Mouse (Mus musculus): ENCODE measurements around the gene Gm26620. TPM values are rescaled to one million over a fixed set of nuclear protein-coding genes. Genes with fewer than 3 reads are reported as not detected.

The Gm26620 gene
- polyA plus RNA-seq, 1 experiment from 2014 or later, result not detected

GRCm38 (mm10) chr1:170896651-170897281 is 11.9 kb downstream of the Gm26620 start:
- H3K27ac ChIP-seq (ENCODE audit: low read depth, low read length), result no peak overlapping the region
- H3K27me3 ChIP-seq (replicated peaks; ENCODE audit: control insufficient read depth, insufficient read depth, low read length), result 0 out of 2 replicates have a peak, but pooled peaks cover 3% of the 10 kb centered on the region
- no peak overlapping the region for H3K9ac ChIP-seq (ENCODE audit: low read depth, low read length)
- no peaks in the 10 kb centered on the region for H3K4me1 ChIP-seq (replicated peaks; ENCODE audit: control insufficient read depth, insufficient read depth, low read length)
- WGBS, result 51% methylated on average over 5 of the region's 5 CpGs
- ATAC-seq (replicated peaks; ENCODE audit: low FRiP score), result no peak
- H3K36me3 ChIP-seq (ENCODE audit: control insufficient read depth, insufficient read depth, low read length), result no peaks in the 10 kb centered on the region
- no peak overlapping the region for H3K4me2 ChIP-seq
- H3K9me3 ChIP-seq (ENCODE audit: control insufficient read depth, low read length), result no peaks in the 10 kb centered on the region
- DNase-seq (ENCODE audit: low spot score), result no peak
- no peak overlapping the region for H3K4me3 ChIP-seq (ENCODE audit: low read depth, low read length)

DNA sequence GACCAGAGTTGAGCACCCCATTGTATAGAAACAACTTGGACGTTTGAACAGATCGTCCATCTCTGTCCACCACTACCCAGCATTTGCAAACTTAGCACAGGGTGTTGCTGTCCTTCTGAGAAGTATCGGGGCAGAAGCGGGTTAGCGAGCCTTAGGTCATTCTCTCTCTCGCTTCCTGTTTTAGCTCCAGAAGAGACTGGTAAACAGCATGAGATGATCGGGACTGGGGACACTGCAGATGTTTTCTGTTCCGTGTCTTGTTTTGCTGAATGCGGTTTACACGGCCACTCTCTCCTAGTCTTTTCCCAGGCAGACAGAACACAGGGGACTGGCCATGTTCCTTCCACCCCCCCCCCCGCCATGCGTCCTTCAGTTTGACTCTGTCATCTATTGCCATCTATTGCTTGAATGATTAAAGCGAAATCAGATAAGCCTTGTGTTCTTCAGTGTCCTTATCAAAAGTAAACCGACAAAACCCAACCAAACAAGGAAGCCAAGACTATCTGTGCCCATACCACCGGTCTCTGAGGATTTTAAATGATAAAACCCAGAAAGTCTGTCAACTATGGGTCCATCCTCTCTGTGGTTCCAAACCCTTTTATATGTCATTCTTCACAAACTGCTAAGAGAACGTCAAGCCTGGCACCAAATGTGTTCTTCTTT is 13.7 kb downstream of the Gm26620 start:
- no peaks in the 10 kb centered on the region for H3K9me3 ChIP-seq (ENCODE audit: control insufficient read depth, low read length)
- no peak overlapping the region for H3K27ac ChIP-seq (ENCODE audit: low read depth, low read length)
- DNase-seq (ENCODE audit: low spot score) (no peak), ATAC-seq (replicated peaks; ENCODE audit: low FRiP score) (no peak)
- 45% methylated on average over 16 of the region's 16 CpGs for WGBS
- no peak overlapping the region for H3K4me3 ChIP-seq (ENCODE audit: low read depth, low read length)
- no peaks in the 10 kb centered on the region for H3K4me1 ChIP-seq (replicated peaks; ENCODE audit: control insufficient read depth, insufficient read depth, low read length)
- H3K36me3 ChIP-seq (ENCODE audit: control insufficient read depth, insufficient read depth, low read length), result no peaks in the 10 kb centered on the region
- peaks cover 5% of the 10 kb centered on the region; the same call in 1 of the 2 replicates for H3K27me3 ChIP-seq (replicated peaks; ENCODE audit: control insufficient read depth, insufficient read depth, low read length)
- no peak overlapping the region for H3K9ac ChIP-seq (ENCODE audit: low read depth, low read length)
- no peak overlapping the region for H3K4me2 ChIP-seq

- ATAC-seq (replicated peaks; ENCODE audit: low FRiP score) (peak; percentile 32), DNase-seq (ENCODE audit: low spot score) (peak; percentile 51)
- WGBS, result 27% methylated on average over 10 of the region's 10 CpGs
- H3K27ac ChIP-seq (ENCODE audit: low read depth, low read length), result no peak overlapping the region
- H3K27me3 ChIP-seq (replicated peaks; ENCODE audit: control insufficient read depth, insufficient read depth, low read length), result peaks cover 13% of the 10 kb centered on the region
- H3K4me3 ChIP-seq (ENCODE audit: low read depth, low read length), result peak overlapping the region; percentile 27
- peak overlapping the region; percentile 63 for H3K4me2 ChIP-seq
- H3K4me1 ChIP-seq (replicated peaks; ENCODE audit: control insufficient read depth, insufficient read depth, low read length), result no peaks in the 10 kb centered on the region
- H3K9ac ChIP-seq (ENCODE audit: low read depth, low read length), result no peak overlapping the region
- no peaks in the 10 kb centered on the region for H3K36me3 ChIP-seq (ENCODE audit: control insufficient read depth, insufficient read depth, low read length)
- H3K9me3 ChIP-seq (ENCODE audit: control insufficient read depth, low read length), result no peaks in the 10 kb centered on the region
Observed at GRCm38 (mm10) chr1:170900799-170901467, 16.1 kb downstream of the Gm26620 start.

DNA sequence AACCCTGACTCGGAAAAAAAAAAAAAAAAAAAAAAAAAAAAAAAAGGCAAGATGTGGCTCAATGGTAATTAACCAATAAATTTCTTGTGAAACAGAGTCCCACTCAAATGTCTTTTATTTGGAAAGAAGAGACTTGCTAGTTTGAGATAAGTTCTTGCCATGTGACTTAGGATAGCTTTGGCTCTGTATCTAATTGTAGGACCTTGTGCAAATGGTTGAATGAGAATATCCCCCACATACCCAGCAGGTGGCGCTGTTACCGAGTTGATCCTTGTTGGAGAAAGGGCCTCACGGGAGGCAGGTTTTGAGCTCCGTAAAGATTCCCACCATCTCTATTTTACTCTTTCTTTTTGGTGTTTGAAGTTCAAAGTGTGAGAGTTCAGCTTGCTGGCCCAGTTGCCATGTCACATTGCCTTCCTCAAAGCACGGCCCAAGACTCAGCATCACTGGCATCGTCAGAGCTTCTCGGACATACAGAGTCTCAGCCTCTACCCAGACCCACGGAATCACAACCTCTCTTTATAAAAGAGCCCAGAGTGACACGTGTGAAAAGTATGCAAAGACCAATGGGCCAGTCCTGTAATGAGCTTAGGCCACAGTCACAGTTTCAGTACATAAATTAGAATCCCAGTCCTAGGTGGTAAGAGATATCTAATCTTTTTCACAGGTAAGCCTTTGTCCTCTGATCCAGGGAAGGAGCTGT is 16.8 kb downstream of the Gm26620 start:
- ATAC-seq (replicated peaks; ENCODE audit: low FRiP score) (peak; percentile 74), DNase-seq (ENCODE audit: low spot score) (peak; percentile 81)
- H3K36me3 ChIP-seq (ENCODE audit: control insufficient read depth, insufficient read depth, low read length), result no peaks in the 10 kb centered on the region
- peaks cover 20% of the 10 kb centered on the region for H3K27me3 ChIP-seq (replicated peaks; ENCODE audit: control insufficient read depth, insufficient read depth, low read length)
- H3K4me3 ChIP-seq (ENCODE audit: low read depth, low read length), result peak overlapping the region; percentile 27; the same call in 1 of the 2 replicates
- peak overlapping the region; percentile 63 for H3K4me2 ChIP-seq
- 35% methylated on average over 10 of the region's 10 CpGs for WGBS
- H3K4me1 ChIP-seq (replicated peaks; ENCODE audit: control insufficient read depth, insufficient read depth, low read length), result no peaks in the 10 kb centered on the region
- no peak overlapping the region for H3K27ac ChIP-seq (ENCODE audit: low read depth, low read length)
- H3K9ac ChIP-seq (ENCODE audit: low read depth, low read length), result no peak overlapping the region
- H3K9me3 ChIP-seq (ENCODE audit: control insufficient read depth, low read length), result no peaks in the 10 kb centered on the region

GRCm38 (mm10) chr1:170903485-170903884 is 18.6 kb downstream of the Gm26620 start:
- 59% methylated on average over 5 of the region's 5 CpGs for WGBS
- ATAC-seq (replicated peaks; ENCODE audit: low FRiP score) (no peak), DNase-seq (ENCODE audit: low spot score) (no peak)
- Histone ChIP-seq H3K9me3 (ENCODE audit: control insufficient read depth, low read length) (no peaks in the 10 kb centered on the region), H3K4me1 (replicated peaks; ENCODE audit: control insufficient read depth, insufficient read depth, low read length) (peaks cover 6% of the 10 kb centered on the region; the same call in 1 of the 2 replicates), H3K4me3 (ENCODE audit: low read depth, low read length) (no peak overlapping the region), H3K9ac (ENCODE audit: low read depth, low read length) (no peak overlapping the region), H3K27ac (ENCODE audit: low read depth, low read length) (no peak overlapping the region), H3K4me2 (no peak overlapping the region), H3K27me3 (replicated peaks; ENCODE audit: control insufficient read depth, insufficient read depth, low read length) (peaks cover 36% of the 10 kb centered on the region), H3K36me3 (ENCODE audit: control insufficient read depth, insufficient read depth, low read length) (no peaks in the 10 kb centered on the region)

- ATAC-seq (replicated peaks; ENCODE audit: low FRiP score), result no peak
- DNase-seq (ENCODE audit: low spot score), result no peak
- Histone ChIP-seq H3K4me3 (ENCODE audit: low read depth, low read length) (peak overlapping the region; percentile 48), H3K27ac (ENCODE audit: low read depth, low read length) (no peak overlapping the region), H3K27me3 (replicated peaks; ENCODE audit: control insufficient read depth, insufficient read depth, low read length) (peaks cover 43% of the 10 kb centered on the region), H3K9ac (ENCODE audit: low read depth, low read length) (no peak overlapping the region), H3K4me1 (replicated peaks; ENCODE audit: control insufficient read depth, insufficient read depth, low read length) (peaks cover 6% of the 10 kb centered on the region; the same call in 1 of the 2 replicates), H3K4me2 (peak overlapping the region; percentile 80), H3K36me3 (ENCODE audit: control insufficient read depth, insufficient read depth, low read length) (no peaks in the 10 kb centered on the region), H3K9me3 (ENCODE audit: control insufficient read depth, low read length) (no peaks in the 10 kb centered on the region)
- WGBS, result 28% methylated on average over 11 of the region's 11 CpGs
Observed at GRCm38 (mm10) chr1:170907111-170907455, 22.2 kb downstream of the Gm26620 start.

DNA sequence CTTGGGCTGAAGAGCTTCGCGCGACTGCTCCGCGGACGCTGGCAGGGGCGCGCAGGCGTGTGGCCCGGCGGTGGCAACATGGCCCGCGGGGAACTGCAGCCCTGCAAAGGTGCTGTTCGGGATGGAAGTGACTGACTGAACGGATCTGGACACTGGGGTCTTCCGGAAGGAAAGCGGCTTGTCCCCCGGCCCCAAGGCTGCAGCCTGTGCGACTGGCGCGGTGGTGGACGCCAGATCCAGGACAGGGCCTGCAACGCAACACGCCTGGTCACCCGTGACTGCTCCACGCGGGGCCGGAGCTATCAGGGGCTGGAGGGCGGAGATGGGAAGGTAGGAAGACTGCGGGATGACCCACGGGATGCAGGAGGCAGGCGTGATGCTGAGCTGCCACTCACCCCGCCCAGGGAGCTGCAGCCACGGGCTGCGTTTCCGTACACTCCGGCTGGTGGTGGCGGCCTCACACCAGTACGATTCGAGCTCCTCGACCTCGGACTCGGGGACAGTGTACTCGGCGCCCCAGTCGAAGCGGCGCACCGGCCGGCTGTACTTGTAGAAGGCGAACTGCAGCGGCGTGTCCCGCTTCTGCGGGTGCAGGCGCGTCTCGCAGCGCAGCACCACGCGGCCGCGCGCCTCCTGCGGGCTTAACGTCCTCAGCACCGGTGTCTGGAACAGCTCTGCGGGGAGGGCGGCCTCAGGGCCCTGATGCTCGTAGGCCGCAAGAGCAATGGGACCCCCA is 22.8 kb downstream of the Gm26620 start:
- Histone ChIP-seq H3K36me3 (ENCODE audit: control insufficient read depth, insufficient read depth, low read length) (no peaks in the 10 kb centered on the region), H3K27ac (ENCODE audit: low read depth, low read length) (no peak overlapping the region), H3K27me3 (replicated peaks; ENCODE audit: control insufficient read depth, insufficient read depth, low read length) (peaks cover 43% of the 10 kb centered on the region), H3K4me3 (ENCODE audit: low read depth, low read length) (peak overlapping the region; percentile 48), H3K4me2 (peak overlapping the region; percentile 80), H3K9ac (ENCODE audit: low read depth, low read length) (0 out of 2 replicates have a peak overlapping the region, but pooled peaks have one; percentile 12), H3K4me1 (replicated peaks; ENCODE audit: control insufficient read depth, insufficient read depth, low read length) (peaks cover 6% of the 10 kb centered on the region; the same call in 1 of the 2 replicates), H3K9me3 (ENCODE audit: control insufficient read depth, low read length) (no peaks in the 10 kb centered on the region)
- DNase-seq (ENCODE audit: low spot score) (peak; percentile 44), ATAC-seq (replicated peaks; ENCODE audit: low FRiP score) (peak; percentile 36)
- 2% methylated on average over 71 of the region's 71 CpGs for WGBS

DNA sequence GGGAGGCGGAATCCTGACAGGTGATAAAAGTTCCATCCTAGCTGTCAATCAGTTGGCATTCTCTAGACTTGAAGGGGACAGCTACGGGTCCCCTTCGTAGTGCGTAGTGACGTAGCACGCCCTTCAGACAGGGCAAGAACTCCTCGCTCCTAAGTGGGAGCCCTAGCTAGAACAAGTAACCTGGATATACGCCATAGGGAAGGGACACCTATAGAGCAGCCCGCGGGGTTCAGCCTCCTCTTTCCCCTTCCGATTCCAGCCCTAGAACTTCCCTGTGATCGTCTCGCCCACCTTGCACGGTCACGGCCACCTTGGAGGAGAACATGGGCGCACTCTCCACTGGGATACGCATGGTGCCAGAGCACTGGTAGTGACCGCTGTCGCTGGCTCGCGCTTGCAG is 23.5 kb downstream of the Gm26620 start:
- H3K9me3 ChIP-seq (ENCODE audit: control insufficient read depth, low read length), result no peaks in the 10 kb centered on the region
- H3K4me2 ChIP-seq, result peak overlapping the region; percentile 80
- peaks cover 6% of the 10 kb centered on the region; the same call in 1 of the 2 replicates for H3K4me1 ChIP-seq (replicated peaks; ENCODE audit: control insufficient read depth, insufficient read depth, low read length)
- ATAC-seq (replicated peaks; ENCODE audit: low FRiP score) (no peak), DNase-seq (ENCODE audit: low spot score) (peak; percentile 49)
- no peak overlapping the region for H3K27ac ChIP-seq (ENCODE audit: low read depth, low read length)
- no peak overlapping the region for H3K9ac ChIP-seq (ENCODE audit: low read depth, low read length)
- peaks cover 43% of the 10 kb centered on the region for H3K27me3 ChIP-seq (replicated peaks; ENCODE audit: control insufficient read depth, insufficient read depth, low read length)
- WGBS, result 7% methylated on average over 21 of the region's 21 CpGs
- no peaks in the 10 kb centered on the region for H3K36me3 ChIP-seq (ENCODE audit: control insufficient read depth, insufficient read depth, low read length)
- peak overlapping the region; percentile 48 for H3K4me3 ChIP-seq (ENCODE audit: low read depth, low read length)
